Mouse (Mus musculus) hematopoietic stem cell, adult 5-6 weeks (primary cell): ENCODE results near the gene Itgb4. TPM values are rescaled to one million over a fixed set of nuclear protein-coding genes. Genes with fewer than 3 reads are reported as not detected.
"Not testable (repeated sequence)": the region's sequence is repeated elsewhere in the genome, so short reads cannot be mapped to it uniquely, and the experiment has no call there.

Experiments used
- ATAC-seq, 2 experiments: fragments of 125-278 bp in 1 of 2; replicated peaks in 1 of 2; 2 replicates each; pipeline ENCODE4 v1.8.0; 2016 to 2017; ENCODE audit warnings: inconsistent platforms in 2 of 2, mild to moderate bottlenecking in 2 of 2, moderate number of reproducible peaks in 2 of 2, low read depth in 1 of 2, moderate TSS enrichment in 1 of 2; ENCODE audit not compliant: low FRiP score in 2 of 2, poor library complexity in 2 of 2, severe bottlenecking in 2 of 2, insufficient read depth in 1 of 2, low TSS enrichment in 1 of 2
- total RNA-seq: library from RNA; stranded (forward); fragments of 172-1452, 232-1000 nt; gene quantifications from 2 replicates; pipeline ENCODE4 v1.2.3, GENCODE M21; 2017

Itgb4 gene
- total RNA-seq, 1 experiment from 2014 or later, result 5.8 TPM

DNA sequence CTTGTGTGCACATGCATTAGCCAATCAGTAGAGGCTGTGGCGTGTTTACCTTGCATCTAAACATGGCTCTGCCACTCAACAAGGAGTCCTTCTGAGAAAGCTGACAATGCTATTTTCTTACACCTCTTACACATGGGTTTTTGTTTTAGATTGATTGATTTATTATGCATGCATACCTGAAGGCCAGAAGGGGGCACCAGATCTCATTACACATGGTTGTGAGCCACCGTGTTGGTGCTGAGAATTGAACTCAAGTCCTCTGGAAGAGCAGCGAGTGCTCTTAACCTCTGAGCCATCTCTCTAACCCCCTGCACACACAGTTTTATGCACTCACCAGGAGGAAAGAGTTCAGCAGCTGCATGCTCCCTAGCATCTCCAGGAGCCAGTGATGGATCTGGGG is 28.4 kb downstream of the Itgb4 start:
- no peak for ATAC-seq

DNA sequence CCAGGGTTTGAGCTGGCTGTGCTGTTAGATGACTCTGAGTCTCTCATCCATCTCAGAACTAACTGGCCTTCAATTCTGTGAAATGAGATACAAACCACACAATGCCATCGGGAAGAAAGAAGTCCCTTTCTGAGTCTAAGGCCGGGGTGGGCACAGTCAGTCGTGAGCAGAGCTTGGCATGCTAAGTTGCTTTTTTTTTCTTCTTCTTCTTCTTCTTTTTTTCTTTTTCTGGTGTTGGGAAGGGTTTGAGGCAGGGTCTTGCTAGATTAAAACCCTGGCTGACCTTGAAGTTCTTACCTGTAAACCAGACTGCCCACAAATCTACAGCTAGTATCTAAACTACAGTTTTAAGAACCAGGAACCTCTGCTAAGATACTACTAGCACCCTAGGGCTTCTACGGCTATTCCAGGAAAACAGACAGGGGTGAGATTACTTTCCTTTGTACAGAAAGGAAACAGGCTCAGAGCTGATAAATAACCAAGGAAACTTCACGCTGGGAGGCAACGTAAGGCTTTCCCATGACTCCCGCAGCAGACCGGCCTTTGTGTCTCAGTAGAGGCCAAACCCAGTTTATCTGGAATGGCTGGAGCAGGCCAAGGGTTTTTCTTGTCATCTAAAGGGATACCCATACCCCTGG is 29.8 kb downstream of the Itgb4 start:
- 0 out of 4 replicates have a peak, but pooled peaks of 1 of the 2 experiments have one; percentile 1 for ATAC-seq

DNA sequence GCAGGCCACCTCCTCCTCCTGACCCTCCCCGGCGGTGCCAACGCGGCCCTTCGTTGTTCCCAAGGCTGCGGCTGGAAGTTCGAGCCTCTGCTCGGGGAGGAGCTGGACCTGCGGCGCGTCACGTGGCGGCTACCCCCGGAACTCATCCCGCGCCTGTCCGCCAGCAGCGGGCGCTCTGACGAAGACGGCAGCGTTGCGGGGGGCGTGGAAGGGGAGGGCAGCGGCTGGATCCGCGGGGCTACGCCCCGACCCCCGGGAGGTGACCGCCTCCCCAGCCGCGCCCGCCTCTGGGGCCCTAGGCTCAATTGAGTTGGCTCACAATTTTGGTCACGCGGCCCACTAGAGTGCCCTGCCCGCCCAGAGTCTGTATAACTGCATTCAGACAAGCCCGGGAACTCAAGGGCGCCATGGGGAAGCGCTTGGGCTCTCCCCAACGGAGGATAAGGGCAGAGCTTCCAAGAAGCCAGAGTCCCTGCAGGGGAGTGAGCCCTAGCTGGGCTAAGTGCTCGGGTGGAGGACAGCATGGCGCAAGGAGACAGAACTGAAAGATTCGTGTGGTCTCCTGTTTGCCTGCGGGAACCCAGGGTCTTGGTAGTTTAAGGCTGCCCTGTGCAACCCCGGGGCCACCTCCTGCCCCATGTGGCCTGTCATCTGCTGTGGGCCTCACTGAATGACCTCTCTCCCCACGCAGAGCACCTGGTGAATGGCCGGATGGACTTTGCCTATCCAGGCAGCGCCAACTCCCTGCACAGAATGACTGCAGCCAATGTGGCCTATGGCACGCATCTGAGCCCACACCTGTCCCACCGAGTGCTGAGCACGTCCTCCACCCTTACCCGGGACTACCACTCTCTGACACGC is 30.6 kb downstream of the Itgb4 start:
- peak; percentile 63 to 65 for ATAC-seq

DNA sequence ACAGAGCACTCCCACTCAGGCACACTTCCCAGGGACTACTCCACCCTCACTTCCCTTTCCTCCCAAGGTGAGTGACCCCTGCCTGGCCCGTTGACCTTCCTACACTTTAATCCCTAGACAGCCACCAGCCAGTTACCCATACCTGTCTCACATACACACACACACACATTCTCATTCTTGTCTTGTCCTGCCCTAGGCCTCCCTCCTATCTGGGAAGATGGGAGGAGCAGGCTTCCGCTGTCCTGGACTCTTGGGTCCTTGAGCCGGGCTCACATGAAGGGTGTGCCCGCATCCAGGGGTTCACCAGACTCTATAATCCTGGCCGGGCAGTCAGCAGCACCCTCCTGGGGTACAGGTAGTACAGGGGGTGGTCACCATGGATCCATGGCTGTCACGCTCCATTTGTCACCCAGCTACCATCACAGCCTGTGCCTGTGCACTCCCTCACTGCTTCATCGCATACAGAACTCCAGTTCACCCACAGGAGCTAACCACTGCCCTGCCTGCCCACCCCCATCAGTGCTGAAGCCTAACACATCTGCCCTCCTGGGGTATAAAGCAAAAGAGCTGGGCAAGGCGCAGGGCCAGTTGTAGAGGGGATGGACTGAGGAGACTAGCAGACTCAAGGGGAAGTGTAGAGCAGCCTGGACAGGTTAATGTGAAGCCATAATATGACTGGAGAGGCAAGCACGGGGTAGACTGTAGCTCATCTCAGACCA is 31.4 kb downstream of the Itgb4 start:
- ATAC-seq, result no peak

DNA sequence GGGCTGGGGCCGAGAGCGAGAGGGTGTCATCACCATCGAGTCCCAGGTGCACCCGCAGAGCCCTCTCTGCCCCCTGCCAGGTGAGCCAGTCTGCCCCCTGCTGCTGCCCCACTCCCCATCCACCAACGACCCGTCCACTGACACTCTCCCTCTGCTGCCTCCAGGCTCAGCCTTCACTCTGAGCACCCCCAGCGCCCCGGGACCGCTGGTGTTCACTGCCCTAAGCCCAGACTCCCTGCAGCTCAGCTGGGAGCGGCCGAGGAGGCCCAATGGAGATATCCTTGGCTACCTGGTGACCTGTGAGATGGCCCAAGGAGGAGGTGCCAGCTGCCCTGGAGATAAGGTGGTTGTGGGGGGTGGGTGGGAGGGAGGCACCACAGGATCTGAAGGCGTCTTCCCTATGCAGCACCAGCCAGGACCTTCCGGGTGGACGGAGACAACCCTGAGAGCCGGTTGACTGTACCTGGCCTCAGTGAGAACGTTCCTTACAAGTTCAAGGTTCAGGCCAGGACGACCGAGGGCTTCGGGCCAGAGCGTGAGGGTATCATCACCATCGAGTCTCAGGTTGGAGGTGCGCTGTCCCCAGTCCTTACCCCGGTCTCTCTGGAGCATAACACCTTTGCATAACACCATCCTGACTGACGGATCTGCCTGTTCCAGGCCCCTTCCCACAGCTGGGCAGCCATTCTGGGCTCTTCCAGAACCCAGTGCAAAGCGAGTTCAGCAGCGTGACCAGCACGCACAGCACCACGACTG is 32.8 kb downstream of the Itgb4 start:
- ATAC-seq, result no peak

DNA sequence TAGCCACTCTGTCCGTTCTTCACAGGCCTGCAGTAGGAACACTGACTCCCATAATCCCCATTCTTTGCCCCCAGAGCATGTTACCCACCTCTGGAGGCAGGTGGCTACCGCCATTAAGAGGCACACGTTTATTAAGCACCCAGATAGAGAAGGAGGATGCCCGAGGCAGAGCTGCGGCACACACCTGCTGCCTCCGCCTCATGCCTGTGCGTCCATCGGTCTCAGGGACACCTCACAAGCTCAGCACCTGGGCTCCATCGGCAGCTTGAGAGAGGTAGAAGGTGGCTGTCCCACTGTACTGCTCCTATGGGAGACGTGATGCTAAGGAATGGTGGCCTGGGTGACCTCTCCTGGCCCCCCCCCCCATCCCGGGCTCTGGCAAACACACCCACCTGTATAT is 33.9 kb downstream of the Itgb4 start:
- no peak for ATAC-seq

DNA sequence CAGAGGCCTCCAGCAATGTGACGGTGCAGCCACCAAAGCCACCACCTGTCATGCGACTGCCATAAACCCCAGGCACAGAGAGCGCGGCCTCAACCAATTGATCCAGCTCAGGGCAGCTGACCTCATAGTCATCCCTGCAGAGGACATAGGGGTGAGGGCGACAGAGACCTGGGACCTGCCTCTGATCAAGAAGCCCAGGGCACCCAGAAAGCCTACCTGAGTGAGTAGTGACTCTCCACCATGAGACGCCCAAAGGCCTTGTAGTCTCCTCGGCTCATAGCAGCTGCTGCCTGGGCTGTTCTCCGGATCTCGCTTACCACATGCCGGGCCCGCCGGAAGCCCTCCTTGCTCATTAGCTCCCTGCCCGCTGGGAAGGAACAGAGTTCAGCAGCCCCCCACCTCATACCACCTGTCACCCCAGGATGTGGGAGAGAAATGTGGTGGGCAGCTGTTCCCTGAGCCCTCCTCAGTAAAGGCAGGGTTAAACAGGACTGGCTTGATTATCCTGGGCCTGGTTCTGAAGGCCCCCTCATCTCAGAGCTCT is 34.4 kb downstream of the Itgb4 start:
- ATAC-seq, result no peak

DNA sequence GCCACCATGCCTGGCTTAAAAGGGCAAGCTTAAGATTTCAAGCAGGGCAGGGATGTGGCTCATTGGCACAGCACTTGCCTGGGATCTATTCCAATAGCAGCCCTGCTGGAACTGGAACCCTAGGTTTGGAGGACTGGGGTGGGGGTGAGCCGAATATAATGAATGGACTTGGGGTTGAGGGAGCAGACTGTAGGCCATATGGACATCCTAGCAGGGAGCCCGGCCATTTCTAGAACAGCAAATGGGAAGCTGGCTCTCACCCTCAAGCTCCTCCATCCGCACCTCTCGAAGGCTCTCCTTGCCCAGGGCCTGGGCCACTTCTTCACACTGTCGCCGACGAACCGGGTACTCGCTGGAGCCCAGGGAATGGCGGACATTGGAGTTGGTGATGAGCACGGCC is 35.2 kb downstream of the Itgb4 start:
- no peak for ATAC-seq

DNA sequence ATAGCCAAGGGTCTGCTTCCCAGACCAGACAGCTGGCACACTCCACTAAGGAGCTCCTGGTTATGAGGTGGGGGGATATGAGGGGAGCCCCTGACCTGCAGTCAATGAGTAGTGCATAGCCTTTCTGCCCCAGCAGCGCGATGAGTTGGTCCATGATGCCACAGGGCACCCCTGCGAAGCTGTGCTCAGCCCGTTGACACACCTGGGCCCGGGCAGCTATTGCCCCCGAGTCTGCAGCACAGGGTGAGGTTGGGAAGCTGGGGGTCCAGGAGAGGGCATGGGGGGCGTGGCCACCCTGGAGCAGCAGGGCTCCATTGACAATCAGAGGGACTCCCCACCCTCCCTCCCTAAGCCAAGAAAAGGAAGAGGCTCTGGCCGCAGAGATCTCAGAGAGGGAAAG is 35.6 kb downstream of the Itgb4 start:
- no peak for ATAC-seq

DNA sequence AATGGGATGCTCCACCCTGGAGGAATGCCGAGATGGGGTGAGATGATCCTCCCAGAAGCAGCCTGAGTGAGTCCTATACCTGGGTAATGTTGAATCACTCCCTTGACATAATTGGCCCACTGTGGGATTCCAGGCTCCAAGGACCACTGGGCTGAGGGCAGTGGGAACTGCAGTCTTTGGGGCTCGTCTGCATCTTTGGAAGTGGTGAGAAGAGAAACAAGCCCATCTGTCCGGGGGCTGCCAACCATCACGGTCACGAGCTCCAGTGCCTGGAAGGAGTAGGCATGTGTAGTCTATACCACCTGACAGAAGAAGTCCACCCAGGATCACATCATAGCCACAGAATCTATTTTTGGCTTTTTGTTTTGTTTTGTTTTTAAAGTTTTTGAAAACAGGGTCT is 36.4 kb downstream of the Itgb4 start:
- ATAC-seq, result no peak

DNA sequence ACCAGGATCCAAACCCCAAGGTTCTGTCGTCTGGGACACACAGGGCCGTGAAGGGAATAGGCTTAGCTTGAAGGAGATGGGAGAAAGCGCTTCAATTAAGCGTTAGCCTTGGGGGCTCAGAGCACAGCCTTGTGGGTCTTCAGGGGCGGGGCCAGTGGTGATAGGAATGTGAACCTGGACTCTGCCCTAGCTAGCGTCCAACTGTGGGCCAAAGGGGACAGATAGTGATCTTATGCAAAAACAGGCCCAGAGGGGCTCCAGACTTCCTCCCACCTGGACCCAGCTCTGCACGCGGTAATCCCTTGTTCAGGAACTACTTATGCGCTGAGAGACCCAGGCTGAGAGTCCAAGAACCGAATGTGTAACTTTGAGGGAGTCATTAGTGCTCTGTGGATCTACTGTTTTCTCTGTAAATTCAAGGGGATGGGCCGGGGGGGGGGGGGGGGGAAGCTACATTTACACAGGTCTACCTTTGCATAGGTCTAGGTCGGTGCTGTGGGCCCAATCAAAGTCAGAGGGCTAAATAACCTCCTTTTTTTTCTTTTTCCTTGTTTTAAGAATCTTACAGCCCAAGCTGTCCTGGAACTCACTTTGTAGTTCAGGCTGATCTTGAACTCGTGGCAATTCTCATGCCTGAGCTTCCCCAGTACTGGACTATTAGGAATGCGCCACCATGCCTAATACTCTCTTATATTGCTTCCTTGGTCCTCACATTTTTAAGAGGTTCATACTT is 37.2 kb downstream of the Itgb4 start:
- no peak for ATAC-seq

DNA sequence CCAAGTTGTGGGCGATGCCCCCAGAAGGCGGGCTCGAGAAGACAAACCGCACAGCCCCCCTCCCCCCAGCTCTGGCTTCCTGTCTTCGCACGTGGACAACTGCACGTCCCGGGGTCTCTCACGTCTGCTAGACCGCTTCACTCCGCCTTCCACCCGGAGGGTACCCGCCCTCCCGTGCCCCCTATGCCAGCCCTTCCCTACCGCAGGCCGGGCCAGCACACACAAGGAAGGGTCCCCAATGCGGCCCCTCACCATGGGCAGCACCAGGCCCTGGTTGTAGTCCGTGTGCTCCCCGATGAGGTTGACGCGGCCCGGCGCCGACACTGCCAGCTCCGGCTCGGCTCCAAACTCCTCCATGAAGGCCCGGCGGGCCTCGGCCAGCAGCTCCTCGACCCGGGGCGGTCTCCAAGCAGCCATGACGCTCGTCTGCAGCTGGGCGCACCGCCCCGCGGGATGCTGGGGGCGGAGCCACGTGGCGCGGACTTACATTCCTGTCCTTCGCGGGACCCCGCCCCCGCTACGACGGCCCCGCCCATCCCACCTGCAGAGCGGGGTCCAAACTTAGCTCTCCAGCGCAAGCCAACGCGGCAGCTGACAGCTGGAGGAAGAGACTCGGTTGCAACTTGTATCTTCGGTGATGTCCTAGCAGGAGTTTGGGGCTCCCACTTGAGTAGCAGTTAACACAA is 37.9 kb downstream of the Itgb4 start, which contains the start of gene Galk1:
Gene Galk1 (minus strand): TSS at position 458 of the 686 bp plus-strand sequence.
- ATAC-seq, result peak; percentile 73 to 79

DNA sequence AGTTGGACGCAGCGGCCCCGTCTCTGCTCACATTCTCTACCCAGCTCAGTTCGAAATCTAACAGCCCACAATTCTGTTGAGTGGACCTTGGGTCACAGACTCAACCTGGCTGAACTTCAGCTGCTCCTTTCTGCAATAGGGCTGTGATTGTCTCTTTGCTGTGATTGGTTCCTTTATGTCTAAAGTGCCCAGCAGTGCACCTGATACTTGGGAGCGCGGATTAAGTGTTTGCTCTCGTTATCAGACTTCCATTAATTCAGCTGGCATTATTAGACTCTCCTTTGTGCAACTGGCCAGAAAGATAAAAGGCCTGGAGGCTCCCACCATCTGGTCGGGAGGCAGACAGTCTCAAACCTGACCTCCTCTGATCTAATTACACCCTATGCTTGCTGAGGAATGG is 40.3 kb downstream of the Itgb4 start:
- ATAC-seq, result no peak

DNA sequence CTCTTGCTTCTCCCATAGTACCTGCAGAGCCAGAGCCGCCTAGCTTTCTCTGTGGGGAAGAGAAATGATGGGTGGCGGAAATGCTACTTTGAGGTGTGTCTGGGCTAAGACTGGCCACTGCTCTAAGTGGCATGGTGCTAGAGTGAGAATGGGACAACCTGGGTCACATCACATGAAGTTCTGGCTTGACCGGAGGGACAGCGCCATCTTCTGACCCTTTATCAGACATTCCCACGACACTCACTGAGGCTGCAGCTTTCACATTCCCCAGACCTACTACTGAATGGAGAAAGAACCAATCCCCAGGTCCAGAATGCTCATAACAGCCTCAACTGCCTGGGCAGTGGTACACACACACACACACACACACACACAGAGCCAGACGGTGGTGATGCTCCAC is 43.6 kb downstream of the Itgb4 start:
- ATAC-seq, result peak; percentile 19 to 28

DNA sequence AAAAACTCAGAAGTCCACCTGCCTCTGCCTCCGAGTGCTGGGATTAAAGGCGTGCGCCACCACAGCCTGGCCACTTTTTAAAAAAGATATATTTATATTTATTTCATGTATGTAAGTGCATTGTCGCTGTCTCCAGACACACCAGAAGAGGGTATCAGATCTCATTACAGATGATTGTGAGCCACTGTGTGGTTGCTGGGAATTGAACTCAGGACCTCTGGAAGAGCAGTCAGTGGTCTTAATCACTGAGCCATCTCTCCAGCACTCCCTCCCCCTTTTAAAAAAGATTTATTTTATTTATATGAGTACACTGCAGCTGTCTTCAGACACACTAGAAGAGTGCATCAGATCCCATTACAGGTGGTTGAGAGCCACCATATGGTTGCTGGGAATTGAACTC is 44.4 kb downstream of the Itgb4 start:
- ATAC-seq, result not testable (repeated sequence)

DNA sequence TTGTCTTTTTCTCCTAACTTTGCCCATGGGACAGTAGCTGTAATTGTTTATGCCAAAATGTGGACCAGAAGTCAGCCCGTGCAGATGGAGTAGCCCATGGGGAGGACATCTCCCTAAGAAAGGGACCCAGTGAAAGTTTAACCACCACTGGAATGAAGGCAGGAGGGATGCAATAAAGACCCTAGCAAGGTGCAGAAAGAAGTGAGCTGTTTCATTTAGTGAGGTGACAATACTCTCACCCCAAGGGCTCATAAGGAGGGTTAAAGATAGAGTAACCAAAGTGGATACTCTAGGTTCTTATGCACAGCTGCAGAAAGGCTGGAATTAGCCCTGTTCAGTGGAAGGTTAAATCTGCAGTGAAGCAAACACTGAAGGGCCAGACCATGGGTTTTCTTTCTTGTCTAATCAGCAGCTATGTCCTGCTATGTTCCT is 44.9 kb downstream of the Itgb4 start:
- ATAC-seq, result no peak
